Mouse (Mus musculus) macrophage (primary cell): ENCODE data around the gene Ttc28. TPM values are rescaled to one million over a fixed set of nuclear protein-coding genes. Genes with fewer than 3 reads are reported as not detected.

Experiments used
- H3K27ac ChIP-seq: fragments of 350-480 bp; formaldehyde crosslinking; 2 replicates; pipeline ENCODE4 v1.9.0; 2021
- H3K36me3 ChIP-seq: fragments of 350-480 bp; formaldehyde crosslinking; 2 replicates; pipeline ENCODE4 v1.9.0; 2021; ENCODE audit errors: inconsistent target
- H3K4me3 ChIP-seq: fragments of 350-480 bp; formaldehyde crosslinking; 2 replicates; pipeline ENCODE4 v1.9.0; 2021; ENCODE audit errors: inconsistent target
- H3K79me2 ChIP-seq: fragments of 350-480 bp; formaldehyde crosslinking; 2 replicates; pipeline ENCODE4 v1.9.0; 2021; ENCODE audit errors: inconsistent target
- WGBS: methylation state at CpG from one replicate; pipeline ENCODE4 v1.1.7; 2026; ENCODE audit warnings: inconsistent platforms; ENCODE audit not compliant: missing documents; 5-methylcytosine and 5-hydroxymethylcytosine counted together
- polyA plus RNA-seq: library from polyadenylated mRNA; stranded (reverse); fragments of 250-400 nt; gene quantifications from 3 replicates; pipeline ENCODE4 v1.2.4, GENCODE M21; 2018; ENCODE audit warnings: inconsistent platforms

The Ttc28 gene
- polyA plus RNA-seq, 1 experiment from 2014 or later: 0.77 TPM

DNA sequence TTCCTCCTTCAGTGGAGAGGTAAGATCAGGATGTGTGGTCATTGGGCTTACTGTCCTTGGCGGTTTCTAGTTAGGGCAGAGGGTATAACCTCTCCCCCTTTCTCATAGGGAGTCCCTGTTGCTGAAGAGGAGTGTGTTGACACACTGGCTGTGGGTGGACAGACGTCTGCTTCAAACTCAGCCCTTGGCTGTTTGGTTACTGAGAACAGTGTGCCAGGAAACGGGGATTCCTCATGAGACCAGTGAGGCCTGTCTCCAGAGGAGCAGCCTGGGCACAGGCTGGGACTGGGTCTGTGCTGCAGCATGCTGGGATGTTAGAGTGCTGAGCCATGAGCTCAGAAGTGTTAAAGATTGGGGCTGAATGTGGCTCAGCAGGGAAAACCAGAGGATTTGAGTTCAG is 350.1 kb downstream of the Ttc28 start:
- H3K4me3 ChIP-seq: no peak overlapping the region
- H3K27ac ChIP-seq: no peak overlapping the region
- H3K36me3 ChIP-seq: no peaks in the 10 kb centered on the region
- 82% methylated on average over 3 of the region's 3 CpGs for WGBS
- no peaks in the 10 kb centered on the region for H3K79me2 ChIP-seq

DNA sequence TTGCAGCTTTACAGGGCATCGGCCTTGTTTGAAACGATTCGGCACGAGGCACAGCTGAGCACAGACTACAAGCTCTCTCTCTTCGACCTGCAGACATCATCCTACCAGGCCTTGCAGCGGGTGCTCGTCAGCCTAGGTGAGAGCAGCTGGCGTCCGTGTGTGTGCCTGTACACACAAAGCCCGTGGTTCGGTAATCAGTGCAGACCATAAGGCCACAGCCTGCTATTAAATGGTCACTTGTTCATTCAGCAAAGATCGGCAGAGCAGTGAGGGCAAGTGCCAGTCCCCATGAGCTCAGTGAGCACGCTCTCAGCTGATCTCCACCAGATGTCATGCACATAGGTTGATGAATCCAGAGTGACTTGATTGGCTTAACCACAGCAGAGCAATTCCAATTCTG is 351.4 kb downstream of the Ttc28 start:
- H3K27ac ChIP-seq: no peak overlapping the region
- H3K4me3 ChIP-seq: no peak overlapping the region
- 91% methylated on average over 13 of the region's 13 CpGs for WGBS
- H3K36me3 ChIP-seq: no peaks in the 10 kb centered on the region
- no peaks in the 10 kb centered on the region for H3K79me2 ChIP-seq

DNA sequence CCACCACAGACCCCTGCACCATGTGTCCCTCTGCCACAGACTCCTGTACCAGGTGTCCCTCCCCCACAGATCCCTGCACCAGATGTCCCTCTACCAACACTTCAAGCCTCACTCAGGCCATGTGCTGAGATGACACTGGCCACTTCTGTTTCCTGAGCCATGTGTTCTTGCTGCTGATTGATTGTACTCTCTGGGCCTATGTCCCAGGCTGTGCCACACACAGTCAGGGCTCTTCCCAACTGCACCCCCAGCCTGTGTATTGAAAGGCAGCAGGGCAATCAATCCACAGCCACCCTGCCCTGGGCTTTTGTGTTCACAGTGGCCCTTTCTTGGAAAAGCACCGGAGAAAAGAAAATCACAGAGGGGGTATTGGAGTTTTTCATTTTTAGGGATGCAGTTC is 352.2 kb downstream of the Ttc28 start:
- 100% methylated on average over 1 of the region's 1 CpGs for WGBS

DNA sequence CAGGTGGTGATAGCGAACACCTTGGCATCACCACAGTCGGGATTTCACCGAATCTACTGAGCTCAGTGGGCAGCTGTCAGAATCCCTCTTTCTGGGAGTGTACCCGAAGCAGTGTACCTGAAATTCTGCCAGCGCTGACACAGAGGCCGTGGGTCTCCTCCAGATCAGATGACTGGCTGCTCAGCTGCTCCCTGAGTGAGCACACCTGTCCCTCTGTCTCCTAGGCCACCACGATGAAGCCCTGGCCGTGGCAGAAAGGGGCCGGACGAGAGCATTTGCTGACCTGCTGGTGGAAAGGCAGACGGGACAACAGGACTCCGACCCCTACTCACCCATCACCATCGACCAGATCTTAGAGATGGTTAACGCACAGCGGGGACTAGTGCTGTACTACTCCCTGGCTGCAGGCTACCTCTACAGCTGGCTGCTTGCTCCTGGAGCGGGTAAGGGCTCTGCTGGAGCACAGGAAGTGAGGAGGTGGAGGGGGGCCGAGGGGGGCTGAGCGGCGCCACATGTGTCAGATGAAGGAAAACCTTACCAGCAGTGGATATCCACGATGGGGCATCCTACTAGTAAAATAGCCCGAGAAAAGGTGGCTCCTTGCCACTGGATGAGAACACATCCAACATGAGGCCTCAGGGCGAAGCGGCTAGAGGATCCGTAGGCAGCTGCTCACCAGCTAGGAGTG is 353.6 kb downstream of the Ttc28 start:
- Histone ChIP-seq H3K4me3 (no peak overlapping the region), H3K36me3 (no peaks in the 10 kb centered on the region), H3K79me2 (no peaks in the 10 kb centered on the region), H3K27ac (no peak overlapping the region)
- WGBS: 92% methylated on average over 23 of the region's 24 CpGs

More for the DNA sequence above, 352.2 kb downstream of the Ttc28 start:
- H3K36me3 ChIP-seq: no peaks in the 10 kb centered on the region
- H3K79me2 ChIP-seq: no peaks in the 10 kb centered on the region
- H3K27ac ChIP-seq: no peak overlapping the region
- H3K4me3 ChIP-seq: no peak overlapping the region

DNA sequence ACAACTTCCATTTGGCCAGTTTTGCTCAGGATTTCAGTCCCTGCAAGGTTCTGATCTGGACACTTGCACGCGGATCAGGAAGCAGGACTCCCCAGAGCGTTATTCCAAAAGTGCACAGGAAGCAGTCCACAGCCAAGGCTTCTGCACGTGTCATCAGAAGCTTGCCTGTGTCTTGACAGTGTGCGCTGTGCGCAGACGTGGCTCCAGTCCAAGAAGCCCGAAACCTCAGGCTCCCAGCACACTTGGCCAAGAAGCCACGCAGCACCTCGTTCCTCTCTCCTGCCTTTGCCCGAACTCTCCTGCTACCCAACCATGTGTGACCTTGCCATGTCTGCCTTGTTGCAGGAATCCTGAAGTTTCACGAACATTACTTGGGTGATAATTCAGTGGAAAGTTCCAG is 355.5 kb downstream of the Ttc28 start:
- H3K27ac ChIP-seq: no peak overlapping the region
- H3K36me3 ChIP-seq: no peaks in the 10 kb centered on the region
- 73% methylated on average over 12 of the region's 12 CpGs for WGBS
- no peak overlapping the region for H3K4me3 ChIP-seq
- H3K79me2 ChIP-seq: no peaks in the 10 kb centered on the region

DNA sequence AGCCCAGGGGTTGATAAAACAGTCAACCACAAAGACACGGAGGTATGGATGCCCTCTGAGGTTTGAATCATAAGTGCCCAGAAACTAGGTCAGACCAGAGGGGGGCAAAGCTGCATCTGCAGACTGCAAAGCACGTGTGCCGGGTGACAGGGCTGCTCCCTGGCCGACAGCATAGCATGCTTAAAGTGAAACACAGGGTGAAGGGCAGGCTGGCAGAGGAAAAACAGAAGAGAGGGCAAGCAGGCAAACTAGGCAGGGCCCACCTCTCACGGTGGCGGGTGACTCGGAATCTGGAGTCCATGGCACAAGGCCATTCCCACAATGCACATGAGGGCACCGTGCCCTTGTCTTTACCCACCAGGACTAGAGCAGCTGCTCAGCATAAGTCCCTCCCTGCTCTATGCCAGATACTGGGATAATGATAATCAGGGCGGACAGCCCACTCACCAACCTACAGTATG is 357.6 kb downstream of the Ttc28 start:
- Histone ChIP-seq H3K27ac (no peak overlapping the region), H3K4me3 (no peak overlapping the region)
- WGBS: 87% methylated on average over 9 of the region's 9 CpGs

DNA sequence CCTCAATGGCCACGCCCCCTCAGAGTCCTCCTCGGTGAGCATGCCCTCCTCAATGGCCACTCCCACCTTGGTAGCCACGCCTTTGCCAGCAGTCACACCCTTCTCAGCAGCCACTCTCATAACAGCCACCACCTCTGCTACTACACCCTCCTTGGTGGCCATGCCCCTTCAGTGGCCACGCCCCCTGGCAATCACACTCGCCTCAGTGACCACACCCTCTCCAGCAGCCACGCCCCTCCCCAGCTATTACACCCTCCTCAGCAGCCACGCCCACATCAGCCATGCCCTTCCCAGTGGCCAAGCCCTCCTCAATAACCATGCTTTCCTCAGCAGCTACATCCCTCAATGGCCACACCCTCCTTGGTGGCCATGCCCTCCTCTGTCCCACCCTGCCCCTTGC is 359.6 kb downstream of the Ttc28 start:
- Histone ChIP-seq H3K79me2 (no peaks in the 10 kb centered on the region), H3K4me3 (no peak overlapping the region), H3K27ac (no peak overlapping the region), H3K36me3 (no peaks in the 10 kb centered on the region)
- 75% methylated on average over 7 of the region's 7 CpGs for WGBS

More for the DNA sequence above, 357.6 kb downstream of the Ttc28 start:
- Histone ChIP-seq H3K79me2 (no peaks in the 10 kb centered on the region), H3K36me3 (no peaks in the 10 kb centered on the region)

DNA sequence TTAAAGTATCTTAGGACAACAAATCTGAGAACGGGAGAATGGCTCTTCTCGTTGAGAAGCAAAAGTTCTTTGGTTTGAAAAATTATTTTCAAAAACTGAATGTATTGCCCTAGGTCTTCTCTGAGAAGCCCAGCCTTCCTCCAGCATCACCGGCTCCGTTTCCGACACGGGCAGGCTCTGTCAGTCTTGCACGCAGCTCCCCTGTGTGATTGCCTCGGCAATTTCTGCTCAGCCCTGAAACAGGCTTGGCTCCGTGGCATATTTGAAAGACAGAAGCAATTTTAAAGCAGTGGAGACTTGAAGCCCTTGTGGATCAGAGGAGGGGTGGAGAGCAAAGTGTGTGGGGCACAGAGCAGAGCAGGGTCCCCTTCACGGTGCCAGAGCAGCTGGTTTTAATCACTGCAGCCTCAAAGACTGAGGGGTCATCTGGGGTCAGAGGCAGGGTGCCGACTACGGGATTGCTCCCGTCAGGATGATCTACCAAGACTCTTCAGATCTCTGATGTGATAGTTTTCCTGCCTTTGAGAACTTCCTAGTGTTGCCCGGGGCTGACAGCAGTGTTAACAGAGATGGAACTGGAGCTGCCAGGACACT is 363.9 kb downstream of the Ttc28 start:
- no peaks in the 10 kb centered on the region for H3K36me3 ChIP-seq
- H3K4me3 ChIP-seq: no peak overlapping the region
- 90% methylated on average over 14 of the region's 14 CpGs for WGBS
- no peak overlapping the region for H3K27ac ChIP-seq
- no peaks in the 10 kb centered on the region for H3K79me2 ChIP-seq

DNA sequence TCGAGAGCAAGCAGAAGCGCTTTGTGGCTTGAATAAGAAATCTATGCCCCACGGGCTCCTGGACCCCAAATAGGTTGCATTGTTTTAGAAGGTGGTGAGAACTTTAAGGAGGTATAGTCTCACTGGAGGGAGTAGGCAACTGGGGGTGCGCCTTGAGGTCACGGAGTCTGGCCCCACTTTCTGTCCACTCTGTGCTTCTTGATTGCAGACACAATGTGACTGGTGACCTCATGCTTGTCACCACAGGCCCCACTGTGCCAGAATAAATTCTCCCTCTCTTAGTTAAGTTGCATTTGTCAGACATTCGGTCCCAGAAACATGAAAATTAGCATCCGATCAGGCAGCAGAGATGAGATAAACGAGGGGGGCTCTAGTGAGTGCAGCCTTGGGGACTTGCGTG is 364.5 kb downstream of the Ttc28 start:
- WGBS: 92% methylated on average over 9 of the region's 9 CpGs
- Histone ChIP-seq H3K27ac (no peak overlapping the region), H3K36me3 (no peaks in the 10 kb centered on the region)

DNA sequence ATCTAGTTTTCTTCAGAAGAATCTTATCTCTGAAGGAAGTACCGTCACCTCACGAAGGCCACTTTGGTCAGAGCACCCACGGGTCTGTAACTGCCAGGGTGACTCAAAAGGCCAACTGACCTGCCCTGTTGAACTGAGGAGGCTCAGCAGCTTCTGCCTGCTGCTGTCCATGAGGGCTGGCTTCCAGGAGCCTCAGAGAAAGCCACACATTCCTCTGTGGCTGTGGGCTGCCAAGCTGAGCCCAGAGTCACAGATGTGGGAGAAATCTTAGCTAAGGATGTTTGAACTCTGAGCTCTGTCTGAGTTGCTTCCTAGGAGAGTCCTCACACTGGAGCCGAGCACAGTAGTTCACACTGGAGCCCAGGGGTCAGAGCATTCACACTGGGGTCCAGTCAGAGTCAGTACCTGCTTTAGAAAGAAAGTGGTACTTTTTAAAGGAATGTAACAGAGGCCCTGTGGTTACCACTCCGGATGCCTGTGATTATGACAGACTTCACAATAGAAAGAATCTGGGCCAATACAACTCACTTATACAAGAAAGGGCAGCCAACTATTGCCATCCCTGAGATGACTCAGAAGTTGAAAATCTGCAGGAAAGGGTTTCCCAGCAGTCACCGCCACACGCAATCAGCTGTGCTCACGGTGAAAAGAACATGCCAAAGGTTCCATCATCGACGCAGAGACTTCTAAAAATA is 368.1 kb downstream of the Ttc28 start:
- Histone ChIP-seq H3K27ac (no peak overlapping the region), H3K79me2 (no peaks in the 10 kb centered on the region), H3K36me3 (no peaks in the 10 kb centered on the region), H3K4me3 (no peak overlapping the region)
- WGBS: 67% methylated on average over 10 of the region's 10 CpGs

More for the DNA sequence above, 364.5 kb downstream of the Ttc28 start:
- no peak overlapping the region for H3K4me3 ChIP-seq
- H3K79me2 ChIP-seq: no peaks in the 10 kb centered on the region

DNA sequence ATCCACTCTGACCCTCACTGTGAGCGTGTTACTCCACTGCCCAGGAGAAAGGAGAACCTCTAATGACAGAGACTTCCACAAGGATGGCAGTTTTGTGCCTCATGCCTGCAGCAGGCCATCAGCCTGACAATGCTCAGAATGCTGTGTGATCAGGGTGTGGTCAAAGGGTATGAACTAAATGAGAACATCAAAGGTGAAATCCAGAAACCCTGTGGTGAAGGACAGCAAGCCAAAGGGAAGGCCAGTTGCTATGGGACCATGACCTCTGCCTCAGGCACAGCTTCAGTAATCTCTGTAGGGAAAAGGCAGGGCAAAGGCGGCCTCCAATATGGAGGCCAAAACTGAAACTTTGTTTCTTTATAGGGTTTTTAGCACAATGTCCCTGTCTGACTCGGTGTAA is 372.5 kb downstream of the Ttc28 start:
- H3K27ac ChIP-seq: no peak overlapping the region
- 90% methylated on average over 3 of the region's 3 CpGs for WGBS
- no peaks in the 10 kb centered on the region for H3K36me3 ChIP-seq
- no peak overlapping the region for H3K4me3 ChIP-seq
- H3K79me2 ChIP-seq: no peaks in the 10 kb centered on the region

DNA sequence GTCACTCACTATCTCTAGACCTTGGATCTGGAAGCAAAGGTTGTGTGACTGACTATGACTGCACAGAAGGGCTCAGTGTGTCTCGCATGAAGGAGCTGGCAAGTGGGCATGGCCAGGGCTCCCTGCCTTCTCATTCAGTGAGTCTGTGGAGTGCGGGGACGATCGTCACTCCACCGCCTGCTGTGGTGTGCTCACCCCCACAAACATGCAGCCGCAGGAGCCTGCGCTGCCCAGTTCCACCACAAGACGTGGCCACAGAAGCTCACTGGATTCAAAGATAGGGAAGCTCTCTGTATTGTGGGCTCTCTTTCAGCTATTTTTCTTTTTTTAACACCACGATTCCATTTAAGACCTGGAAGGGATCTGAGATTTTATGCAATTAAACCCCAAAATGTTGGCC is 374.8 kb downstream of the Ttc28 start:
- 22% methylated on average over 9 of the region's 9 CpGs for WGBS
- no peak overlapping the region for H3K4me3 ChIP-seq
- H3K27ac ChIP-seq: no peak overlapping the region
- no peaks in the 10 kb centered on the region for H3K79me2 ChIP-seq
- no peaks in the 10 kb centered on the region for H3K36me3 ChIP-seq

DNA sequence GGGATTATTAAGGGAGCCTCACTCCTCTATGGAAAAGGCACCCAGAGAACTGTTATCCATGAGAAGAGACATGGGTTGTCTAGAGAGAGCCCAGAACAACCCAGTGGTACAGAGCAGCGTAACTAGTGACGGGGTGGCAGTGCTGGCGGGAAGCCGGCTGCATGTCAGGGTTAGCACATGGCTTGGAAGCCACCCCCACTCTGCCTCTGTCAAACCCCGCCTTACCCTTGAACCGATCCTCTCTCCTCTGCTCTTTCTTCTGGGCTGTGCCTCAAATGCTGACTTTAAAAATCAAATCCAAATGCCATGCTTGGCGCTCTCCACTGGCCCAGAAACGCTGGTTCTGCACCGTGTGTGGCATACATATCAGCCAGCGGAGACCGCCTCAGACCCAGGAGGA is 375.2 kb downstream of the Ttc28 start:
- 93% methylated on average over 11 of the region's 11 CpGs for WGBS
- H3K27ac ChIP-seq: no peak overlapping the region
- no peaks in the 10 kb centered on the region for H3K36me3 ChIP-seq
- no peaks in the 10 kb centered on the region for H3K79me2 ChIP-seq
- no peak overlapping the region for H3K4me3 ChIP-seq

DNA sequence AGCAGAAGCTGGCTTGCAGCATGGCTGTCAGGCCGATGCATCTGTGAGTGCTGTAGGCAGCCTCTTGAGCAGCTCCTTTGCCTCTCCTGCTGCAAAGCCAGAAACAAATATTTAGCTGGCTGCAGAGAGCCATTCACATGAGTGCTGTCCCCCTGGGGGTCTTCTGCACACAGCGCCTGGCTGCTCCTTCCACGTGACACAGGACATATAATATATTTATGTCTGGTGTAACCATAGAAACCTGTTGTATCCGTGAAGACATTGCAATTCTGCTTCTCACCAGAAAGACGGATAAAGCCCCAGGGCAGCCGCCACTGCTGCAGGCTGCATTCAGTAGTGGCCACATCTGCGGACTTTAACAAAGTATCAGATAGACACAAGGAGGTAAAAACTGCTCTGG is 376.6 kb downstream of the Ttc28 start:
- H3K79me2 ChIP-seq: no peaks in the 10 kb centered on the region
- H3K36me3 ChIP-seq: no peaks in the 10 kb centered on the region
- no peak overlapping the region for H3K27ac ChIP-seq
- H3K4me3 ChIP-seq: no peak overlapping the region
- 99% methylated on average over 5 of the region's 7 CpGs for WGBS

DNA sequence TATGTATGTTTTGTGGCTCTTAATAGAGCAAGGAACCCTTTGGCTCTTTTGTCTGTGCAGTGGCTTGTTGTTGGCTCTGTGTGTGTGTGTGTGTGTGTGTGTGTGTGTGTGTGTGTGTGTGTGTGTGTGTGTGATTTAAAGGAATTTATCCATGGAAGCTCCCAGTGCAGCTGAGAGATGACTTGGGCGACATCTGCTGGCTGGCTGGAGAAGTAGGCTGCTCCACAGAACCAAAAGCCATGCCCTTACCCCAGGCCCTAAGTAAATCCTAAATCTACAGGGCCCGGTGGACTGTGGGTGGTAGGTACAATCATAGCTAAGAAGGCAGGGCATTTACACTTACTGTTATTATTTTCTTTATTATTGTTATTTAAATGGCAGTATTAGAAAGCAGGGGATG is 377.5 kb downstream of the Ttc28 start:
- no peaks in the 10 kb centered on the region for H3K79me2 ChIP-seq
- H3K4me3 ChIP-seq: no peak overlapping the region
- no peak overlapping the region for H3K27ac ChIP-seq
- 17% methylated on average over 2 of the region's 2 CpGs for WGBS
- H3K36me3 ChIP-seq: no peaks in the 10 kb centered on the region
